Mouse (Mus musculus) testis, postnatal 10 days (tissue): ENCODE measurements around the gene Cks2.
"Not testable (repeated sequence)": the region's sequence is repeated elsewhere in the genome, so short reads cannot be mapped to it uniquely, and the experiment has no call there.

ENCODE experiments used
- DNase-seq: peaks from one replicate; pipeline ENCODE4 v3.0.0; 2021; ENCODE audit warnings: low spot score

Cks2 gene

GRCm38 (mm10) chr13:51638958-51639357, 6.1 kb upstream of the Cks2 start:
- no peak for DNase-seq

DNA sequence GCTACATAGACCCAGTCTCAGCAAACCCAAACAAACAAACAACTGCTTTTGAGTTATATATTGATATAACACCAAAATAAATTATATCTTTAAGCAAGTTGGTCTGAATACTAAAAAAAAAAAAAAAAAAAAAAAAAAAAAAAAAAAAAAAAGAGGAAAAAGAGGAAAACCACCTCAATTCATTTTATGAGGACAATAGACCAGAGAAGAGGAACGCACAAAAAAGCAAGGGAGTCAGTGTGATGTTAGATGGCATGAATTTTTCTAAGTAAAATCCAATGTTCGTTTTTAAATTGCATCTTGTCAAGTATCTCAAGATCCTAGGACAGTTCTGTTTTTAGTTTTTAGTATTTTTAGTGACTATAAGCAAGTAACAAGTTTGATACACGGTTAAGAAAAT, 3.6 kb upstream of the Cks2 start:
- DNase-seq = no peak

- DNase-seq = no peak
These were observed 2.8 kb upstream of the Cks2 start for GRCm38 (mm10) chr13:51642171-51642778.

- DNase-seq = no peak
These were observed 856 bp upstream of the Cks2 start for GRCm38 (mm10) chr13:51643924-51644828.

DNA sequence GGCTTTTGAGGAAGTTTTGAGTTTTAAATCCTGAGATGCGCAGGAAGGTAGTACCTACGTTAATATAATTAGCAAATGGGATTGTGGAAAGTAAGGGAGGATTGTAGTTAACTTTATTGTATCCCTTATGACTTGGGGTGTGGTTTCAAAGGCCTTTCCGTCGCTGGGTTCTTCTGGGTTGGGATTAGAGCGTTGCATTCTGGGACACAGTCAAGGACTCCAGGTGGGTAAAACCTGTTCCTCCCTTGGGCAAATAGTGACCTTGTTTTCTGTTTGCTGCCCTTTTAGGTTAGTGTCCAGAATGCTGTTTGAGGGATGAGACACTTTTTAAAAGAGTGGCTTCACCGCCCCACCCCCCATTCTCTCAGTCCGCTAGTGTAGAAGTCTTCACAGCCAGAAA, 840 bp downstream of the Cks2 start:
- DNase-seq = no peak

DNA sequence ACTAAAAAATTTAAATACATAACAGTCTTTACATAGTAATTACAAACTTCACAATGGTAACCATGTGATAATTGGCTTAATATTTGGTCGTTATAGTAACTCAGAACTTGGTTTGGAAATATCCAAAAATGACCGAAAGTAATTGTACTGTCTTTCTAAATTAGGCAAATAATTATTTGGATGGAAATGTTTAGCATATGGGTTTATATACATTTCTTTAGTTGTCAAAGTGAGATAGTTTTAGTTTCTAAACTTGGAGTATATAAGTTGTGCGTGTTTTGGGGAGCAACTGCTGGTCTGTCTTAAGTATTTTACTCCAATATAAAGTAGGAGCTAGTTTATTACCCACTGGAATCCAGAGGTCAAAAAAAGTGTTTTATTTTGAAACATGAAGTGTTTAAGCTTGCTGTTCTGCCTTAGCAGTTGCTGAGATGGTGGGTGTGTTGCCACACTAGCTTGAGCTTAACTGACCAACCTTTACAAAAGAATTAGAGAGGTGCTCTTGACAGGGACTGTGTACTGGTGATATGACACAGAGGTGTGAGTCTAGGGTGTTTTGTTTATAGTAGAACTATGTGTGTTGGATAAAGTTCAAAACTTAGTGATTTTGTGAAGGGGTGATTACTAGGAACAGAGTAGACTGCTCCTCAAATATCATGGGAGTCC, 1.5 kb downstream of the Cks2 start:
- no peak for DNase-seq

DNA sequence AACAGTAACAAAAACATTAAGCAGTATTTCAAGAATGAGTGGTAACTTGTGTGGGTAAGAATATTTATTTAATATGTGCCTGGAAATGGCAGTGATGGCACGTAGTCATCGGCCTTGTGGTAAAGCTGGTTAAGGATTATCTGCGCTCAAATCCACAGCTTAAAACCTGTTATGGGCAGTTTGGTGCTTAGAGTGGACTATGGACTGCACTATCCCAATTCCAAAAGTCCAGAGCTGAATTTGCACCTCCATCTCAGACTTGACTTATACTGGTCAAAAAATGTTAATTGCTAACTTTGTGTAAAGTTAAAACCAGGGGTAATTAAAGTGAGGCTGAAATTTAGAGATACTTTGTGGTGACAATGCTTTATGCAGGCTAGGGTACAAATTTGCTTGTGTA, 2.7 kb downstream of the Cks2 start:
- DNase-seq = no peak

DNA sequence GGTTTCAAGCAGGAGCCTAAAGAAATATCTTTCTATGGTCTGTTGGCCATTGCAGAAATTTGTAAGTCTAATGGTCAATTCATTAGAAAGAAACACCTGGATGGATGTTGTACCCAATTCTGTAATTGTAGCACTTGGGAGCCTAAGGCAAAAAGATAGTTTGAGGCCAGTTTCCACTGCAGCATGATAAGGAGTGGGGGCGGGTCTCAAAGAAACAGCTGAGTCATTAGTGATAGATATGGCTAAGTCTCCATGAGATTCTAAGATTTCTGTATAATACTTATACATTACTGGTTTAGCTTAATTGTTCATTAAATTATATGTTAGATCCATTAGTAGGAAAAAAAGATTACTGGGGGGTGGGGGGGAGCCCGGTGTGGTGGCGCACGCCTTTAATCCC, 3.2 kb downstream of the Cks2 start:
- DNase-seq = no peak

GRCm38 (mm10) chr13:51649740-51650139, 4.7 kb downstream of the Cks2 start:
- no peak for DNase-seq

GRCm38 (mm10) chr13:51651408-51652064, 6.5 kb downstream of the Cks2 start, which contains the start of gene Secisbp2:
Gene Secisbp2, plus strand, starts transcription at chr13:51651697.
- peak; percentile 96 for DNase-seq

- DNase-seq = no peak
These were observed 8.1 kb downstream of the Cks2 start for GRCm38 (mm10) chr13:51653159-51653558.

DNA sequence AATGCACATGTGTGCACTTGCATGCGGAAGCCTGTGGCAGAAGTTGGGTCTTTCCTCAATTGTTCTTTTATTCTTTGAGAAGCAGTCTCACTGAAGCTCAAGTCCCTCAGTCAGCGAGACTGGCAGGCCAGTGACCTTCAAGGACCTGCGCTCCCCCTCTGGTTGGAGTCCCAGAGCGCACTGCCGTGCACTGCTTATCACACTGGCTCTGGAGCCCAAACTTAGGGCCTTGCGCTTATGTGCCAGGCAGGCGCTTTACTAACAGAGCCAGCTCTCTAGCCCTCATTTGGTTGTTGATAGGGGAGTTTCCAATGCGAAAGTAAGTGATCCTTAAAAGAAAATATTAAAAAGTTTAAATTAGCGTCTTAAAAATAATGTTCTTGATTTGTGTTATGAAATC, 8.9 kb downstream of the Cks2 start:
- DNase-seq = no peak

GRCm38 (mm10) chr13:51656516-51657235, 11.6 kb downstream of the Cks2 start:
- no peak for DNase-seq

DNA sequence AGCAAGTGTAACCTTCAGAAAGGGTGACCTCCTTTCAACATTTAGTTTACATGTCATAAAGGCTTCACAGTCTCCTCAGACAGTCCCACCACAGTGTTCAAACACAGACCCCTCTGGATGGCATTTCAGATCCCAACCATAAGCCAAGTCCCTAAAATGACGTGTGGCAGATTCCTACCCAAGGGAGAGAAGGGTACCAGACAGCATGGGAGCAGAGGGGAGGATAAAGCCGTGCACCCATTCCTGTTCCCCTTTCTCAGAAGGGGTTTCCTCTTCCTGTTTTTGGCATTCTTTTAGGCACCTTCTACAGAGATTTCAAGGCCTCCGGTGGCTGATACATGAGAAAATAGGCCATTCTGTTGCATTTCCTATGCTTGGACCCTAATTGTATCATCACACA, 13.1 kb downstream of the Cks2 start:
- DNase-seq = no peak

GRCm38 (mm10) chr13:51659573-51659972, 14.5 kb downstream of the Cks2 start:
- no peak for DNase-seq

DNA sequence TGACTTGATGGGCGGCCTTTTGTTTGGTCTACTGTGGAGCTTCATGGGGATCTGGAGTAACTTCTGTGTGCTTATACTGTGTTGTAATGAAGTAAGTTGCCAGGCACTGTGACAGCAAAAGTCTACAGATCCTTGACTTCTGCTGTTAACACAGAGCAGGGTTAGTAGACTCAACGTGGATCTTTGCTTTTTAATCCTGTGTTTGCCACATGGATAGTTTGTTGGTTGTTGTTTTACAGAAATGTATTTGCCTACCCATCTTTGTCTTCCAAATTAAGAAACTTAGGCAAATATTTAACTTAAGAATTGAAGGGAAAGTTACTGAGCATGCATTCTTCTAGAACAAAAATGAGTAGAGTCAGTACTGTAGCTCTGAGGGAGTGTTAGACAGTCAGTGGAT, 18.5 kb downstream of the Cks2 start:
- DNase-seq = no peak

- not testable (repeated sequence) for DNase-seq
These were observed 23.2 kb downstream of the Cks2 start for GRCm38 (mm10) chr13:51668195-51668594.

DNA sequence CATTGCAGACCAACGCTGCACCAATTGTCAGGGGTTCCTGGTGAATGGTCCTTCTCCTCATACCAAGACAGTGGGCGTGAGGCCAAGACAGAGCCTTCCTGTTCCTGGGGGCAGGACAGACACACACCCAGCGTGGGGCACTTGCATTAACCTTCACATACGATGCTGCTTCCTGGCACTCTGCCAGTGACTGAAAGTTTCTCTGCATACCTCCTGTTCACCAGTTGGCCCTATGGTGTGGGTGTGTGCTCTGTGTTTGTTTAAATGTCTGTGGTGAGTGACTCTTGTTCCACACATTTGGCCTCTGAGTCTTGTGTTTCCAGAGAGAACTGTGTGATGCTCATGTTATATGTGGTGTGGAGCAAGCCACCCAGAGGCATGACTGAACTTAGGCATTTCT, 31.6 kb downstream of the Cks2 start:
- peak; percentile 59 for DNase-seq

GRCm38 (mm10) chr13:51677041-51677440, 32.0 kb downstream of the Cks2 start:
- DNase-seq = no peak

GRCm38 (mm10) chr13:51677630-51678185, 32.7 kb downstream of the Cks2 start:
- no peak for DNase-seq

DNA sequence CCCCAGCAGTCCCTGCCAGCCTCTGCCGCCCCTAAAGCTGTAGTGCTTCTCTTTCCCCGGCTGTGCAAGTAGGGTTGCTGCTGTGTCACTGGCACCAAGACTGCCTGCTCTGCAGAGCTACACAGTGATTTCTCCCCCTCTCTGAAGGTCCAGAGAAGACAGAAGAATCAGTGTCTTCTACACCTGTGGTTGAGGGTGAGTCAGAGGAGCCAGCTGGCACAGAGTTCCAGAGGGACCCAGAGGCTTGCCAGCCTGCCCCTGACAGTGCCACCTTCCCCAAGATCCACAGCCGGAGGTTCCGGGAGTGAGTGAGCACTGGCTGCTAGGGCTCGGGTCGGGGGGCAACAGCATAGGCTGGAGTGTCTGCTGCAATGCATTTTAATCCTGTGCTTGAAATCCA, 33.7 kb downstream of the Cks2 start:
- no peak for DNase-seq
